Mouse (Mus musculus): ENCODE measurements around the gene Mlec. TPM values are rescaled to one million over a fixed set of nuclear protein-coding genes. Genes with fewer than 3 reads are reported as not detected.

Mlec gene
- polyA plus RNA-seq, 1 experiment from 2014 or later = 56.4 TPM

DNA sequence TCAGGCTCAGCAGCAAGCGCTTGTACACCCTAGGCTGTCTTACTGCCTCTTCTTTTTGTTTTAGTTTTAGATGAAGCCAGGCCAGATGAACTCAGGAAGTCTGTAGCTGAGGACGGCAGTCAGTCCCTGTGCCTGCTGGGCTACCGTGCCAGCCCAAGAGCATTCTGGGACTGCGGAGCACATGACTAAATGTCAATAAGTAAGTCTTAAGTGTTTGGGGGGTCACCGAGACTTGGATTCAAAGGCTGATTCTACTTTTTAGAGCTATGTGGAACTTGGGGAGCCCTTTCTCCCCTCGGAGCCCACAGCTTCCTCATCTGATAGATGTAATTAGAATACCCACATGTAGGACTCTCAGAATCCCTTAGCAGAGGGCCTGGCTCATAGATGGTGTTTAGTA, 2.7 kb upstream of the Mlec start:
- H3K9me3 ChIP-seq (ENCODE audit: control insufficient read depth, low read length) = no peaks in the 10 kb centered on the region
- no peaks in the 10 kb centered on the region for H3K27me3 ChIP-seq (ENCODE audit: control insufficient read depth, insufficient read depth, low read length)
- no peak overlapping the region for H3K4me3 ChIP-seq (ENCODE audit: low read depth, low read length)
- H3K9ac ChIP-seq (ENCODE audit: low read length) = no peak overlapping the region
- H3K4me2 ChIP-seq (ENCODE audit: low read depth, low read length, severe bottlenecking) = no peak overlapping the region
- WGBS = 78% methylated on average over 6 of the region's 6 CpGs
- H3K36me3 ChIP-seq (ENCODE audit: control insufficient read depth, insufficient read depth, low read length) = no peaks in the 10 kb centered on the region
- no peak for DNase-seq (ENCODE audit: low spot score)
- no peak for ATAC-seq (replicated peaks; ENCODE audit: low FRiP score)
- H3K27ac ChIP-seq (ENCODE audit: low read depth, low read length) = no peak overlapping the region
- H3K4me1 ChIP-seq (replicated peaks; ENCODE audit: control insufficient read depth, insufficient read depth, low read length) = peaks cover 19% of the 10 kb centered on the region; the same call in 1 of the 2 replicates

DNA sequence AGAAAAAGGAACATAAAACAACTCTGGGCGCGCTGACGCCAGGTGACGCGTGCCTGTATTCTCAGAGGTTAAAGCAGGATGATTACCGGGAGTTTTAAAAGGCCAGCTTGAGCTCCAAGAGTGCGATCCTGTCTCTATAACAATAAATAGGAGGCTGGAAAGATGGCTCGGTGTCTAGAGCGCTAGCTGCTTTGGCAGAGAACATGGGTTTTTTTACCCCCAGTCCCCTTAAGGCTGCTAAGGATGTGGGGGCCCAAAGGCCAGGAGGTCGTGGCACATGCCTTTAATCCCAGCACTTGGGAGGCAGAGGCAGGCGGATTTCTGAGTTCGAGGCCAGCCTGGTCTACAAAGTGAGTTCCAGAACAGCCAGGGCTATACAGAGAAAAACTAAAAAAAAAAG, 1.2 kb upstream of the Mlec start:
- Histone ChIP-seq H3K9ac (ENCODE audit: low read length) (peak overlapping the region; percentile 95), H3K9me3 (ENCODE audit: control insufficient read depth, low read length) (no peaks in the 10 kb centered on the region), H3K4me3 (ENCODE audit: low read depth, low read length) (peak overlapping the region; percentile 96), H3K4me1 (replicated peaks; ENCODE audit: control insufficient read depth, insufficient read depth, low read length) (peaks cover 23% of the 10 kb centered on the region), H3K4me2 (ENCODE audit: low read depth, low read length, severe bottlenecking) (peak overlapping the region; percentile 87), H3K36me3 (ENCODE audit: control insufficient read depth, insufficient read depth, low read length) (no peaks in the 10 kb centered on the region), H3K27me3 (ENCODE audit: control insufficient read depth, insufficient read depth, low read length) (no peaks in the 10 kb centered on the region), H3K27ac (ENCODE audit: low read depth, low read length) (peak overlapping the region; percentile 96)
- DNase-seq (ENCODE audit: low spot score) (no peak), ATAC-seq (replicated peaks; ENCODE audit: low FRiP score) (no peak)
- WGBS = 36% methylated on average over 12 of the region's 12 CpGs

- peak overlapping the region; percentile 87 for H3K4me2 ChIP-seq (ENCODE audit: low read depth, low read length, severe bottlenecking)
- H3K9me3 ChIP-seq (ENCODE audit: control insufficient read depth, low read length) = no peaks in the 10 kb centered on the region
- no peaks in the 10 kb centered on the region for H3K27me3 ChIP-seq (ENCODE audit: control insufficient read depth, insufficient read depth, low read length)
- H3K4me3 ChIP-seq (ENCODE audit: low read depth, low read length) = peak overlapping the region; percentile 96
- H3K4me1 ChIP-seq (replicated peaks; ENCODE audit: control insufficient read depth, insufficient read depth, low read length) = peaks cover 23% of the 10 kb centered on the region
- 3% methylated on average over 26 of the region's 26 CpGs for WGBS
- ATAC-seq (replicated peaks; ENCODE audit: low FRiP score) (no peak), DNase-seq (ENCODE audit: low spot score) (peak; percentile 65)
- no peaks in the 10 kb centered on the region for H3K36me3 ChIP-seq (ENCODE audit: control insufficient read depth, insufficient read depth, low read length)
- H3K9ac ChIP-seq (ENCODE audit: low read length) = peak overlapping the region; percentile 95
- peak overlapping the region; percentile 76; the same call in 1 of the 2 replicates for H3K27ac ChIP-seq (ENCODE audit: low read depth, low read length)
Observed at GRCm38 (mm10) chr5:115156933-115157589, 918 bp downstream of the Mlec start.

DNA sequence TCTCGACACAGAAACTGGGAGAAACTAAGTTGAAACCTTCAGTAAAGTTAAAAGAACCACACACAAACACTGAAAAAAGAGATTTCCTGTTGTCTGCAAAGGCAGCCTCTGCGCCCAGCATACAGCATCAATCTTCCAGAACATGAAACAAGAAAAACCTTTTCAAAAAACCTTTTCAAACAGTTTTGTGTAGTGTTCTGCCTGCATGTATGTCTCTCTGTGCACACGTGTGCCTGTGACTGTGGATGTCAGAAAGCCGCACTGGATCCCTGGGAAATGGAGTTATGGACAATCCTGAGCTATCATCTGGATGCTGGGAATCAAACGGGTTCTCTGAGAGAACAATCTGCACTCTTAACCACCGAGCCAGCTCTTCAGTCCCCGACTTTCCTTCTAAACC, 1.6 kb downstream of the Mlec start:
- no peak for ATAC-seq (replicated peaks; ENCODE audit: low FRiP score)
- peak overlapping the region; percentile 20 for H3K9ac ChIP-seq (ENCODE audit: low read length)
- DNase-seq (ENCODE audit: low spot score) = no peak
- H3K27me3 ChIP-seq (ENCODE audit: control insufficient read depth, insufficient read depth, low read length) = no peaks in the 10 kb centered on the region
- H3K4me3 ChIP-seq (ENCODE audit: low read depth, low read length) = peak overlapping the region; percentile 96; the same call in 1 of the 2 replicates
- WGBS = 68% methylated on average over 7 of the region's 7 CpGs
- no peak overlapping the region for H3K27ac ChIP-seq (ENCODE audit: low read depth, low read length)
- no peaks in the 10 kb centered on the region for H3K9me3 ChIP-seq (ENCODE audit: control insufficient read depth, low read length)
- peak overlapping the region; percentile 87 for H3K4me2 ChIP-seq (ENCODE audit: low read depth, low read length, severe bottlenecking)
- H3K4me1 ChIP-seq (replicated peaks; ENCODE audit: control insufficient read depth, insufficient read depth, low read length) = peaks cover 23% of the 10 kb centered on the region
- H3K36me3 ChIP-seq (ENCODE audit: control insufficient read depth, insufficient read depth, low read length) = no peaks in the 10 kb centered on the region

DNA sequence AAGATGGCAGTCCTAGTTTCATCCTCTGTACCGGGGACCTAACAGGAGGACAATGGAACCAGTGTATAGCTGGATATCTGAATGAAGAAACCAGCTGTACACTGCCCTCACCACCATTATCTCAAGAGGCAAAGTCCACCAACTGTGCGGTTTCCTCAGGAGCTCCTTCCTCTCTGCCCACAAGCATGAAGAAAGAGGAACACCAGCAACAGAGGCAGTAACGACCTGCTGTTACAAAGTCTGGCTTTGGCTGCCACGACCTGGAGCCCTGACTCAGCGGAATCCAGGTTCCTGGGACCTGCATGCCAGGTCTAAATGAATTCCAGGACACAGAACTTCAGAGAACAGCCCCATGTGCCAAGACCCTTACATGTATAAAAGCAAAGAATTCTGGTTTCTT, 2.1 kb downstream of the Mlec start:
- no peaks in the 10 kb centered on the region for H3K36me3 ChIP-seq (ENCODE audit: control insufficient read depth, insufficient read depth, low read length)
- no peak for ATAC-seq (replicated peaks; ENCODE audit: low FRiP score)
- peak overlapping the region; percentile 20 for H3K9ac ChIP-seq (ENCODE audit: low read length)
- H3K4me2 ChIP-seq (ENCODE audit: low read depth, low read length, severe bottlenecking) = peak overlapping the region; percentile 87; the same call in 1 of the 2 replicates
- WGBS = 46% methylated on average over 5 of the region's 5 CpGs
- no peak overlapping the region for H3K27ac ChIP-seq (ENCODE audit: low read depth, low read length)
- no peaks in the 10 kb centered on the region for H3K27me3 ChIP-seq (ENCODE audit: control insufficient read depth, insufficient read depth, low read length)
- 0 out of 2 replicates have a peak overlapping the region, but pooled peaks have one; percentile 2 for H3K4me3 ChIP-seq (ENCODE audit: low read depth, low read length)
- no peaks in the 10 kb centered on the region for H3K9me3 ChIP-seq (ENCODE audit: control insufficient read depth, low read length)
- DNase-seq (ENCODE audit: low spot score) = no peak
- H3K4me1 ChIP-seq (replicated peaks; ENCODE audit: control insufficient read depth, insufficient read depth, low read length) = peaks cover 18% of the 10 kb centered on the region

- no peak for ATAC-seq (replicated peaks; ENCODE audit: low FRiP score)
- Histone ChIP-seq H3K9ac (ENCODE audit: low read length) (peak overlapping the region; percentile 25; the same call in 1 of the 2 replicates), H3K4me3 (ENCODE audit: low read depth, low read length) (no peak overlapping the region), H3K27ac (ENCODE audit: low read depth, low read length) (no peak overlapping the region), H3K27me3 (ENCODE audit: control insufficient read depth, insufficient read depth, low read length) (no peaks in the 10 kb centered on the region), H3K4me2 (ENCODE audit: low read depth, low read length, severe bottlenecking) (no peak overlapping the region), H3K36me3 (ENCODE audit: control insufficient read depth, insufficient read depth, low read length) (peaks cover 6% of the 10 kb centered on the region), H3K9me3 (ENCODE audit: control insufficient read depth, low read length) (no peaks in the 10 kb centered on the region), H3K4me1 (replicated peaks; ENCODE audit: control insufficient read depth, insufficient read depth, low read length) (peaks cover 18% of the 10 kb centered on the region)
- WGBS = 78% methylated on average over 13 of the region's 13 CpGs
- DNase-seq (ENCODE audit: low spot score) = no peak
Observed at GRCm38 (mm10) chr5:115155156-115155631, 2.8 kb downstream of the Mlec start.

- no peak overlapping the region for H3K9ac ChIP-seq (ENCODE audit: low read length)
- H3K27me3 ChIP-seq (ENCODE audit: control insufficient read depth, insufficient read depth, low read length) = no peaks in the 10 kb centered on the region
- WGBS = 70% methylated on average over 8 of the region's 8 CpGs
- peaks cover 16% of the 10 kb centered on the region for H3K36me3 ChIP-seq (ENCODE audit: control insufficient read depth, insufficient read depth, low read length)
- no peak for DNase-seq (ENCODE audit: low spot score)
- no peak for ATAC-seq (replicated peaks; ENCODE audit: low FRiP score)
- no peak overlapping the region for H3K4me2 ChIP-seq (ENCODE audit: low read depth, low read length, severe bottlenecking)
- no peaks in the 10 kb centered on the region for H3K9me3 ChIP-seq (ENCODE audit: control insufficient read depth, low read length)
- no peak overlapping the region for H3K27ac ChIP-seq (ENCODE audit: low read depth, low read length)
- H3K4me3 ChIP-seq (ENCODE audit: low read depth, low read length) = no peak overlapping the region
- peaks cover 15% of the 10 kb centered on the region for H3K4me1 ChIP-seq (replicated peaks; ENCODE audit: control insufficient read depth, insufficient read depth, low read length)
Observed at GRCm38 (mm10) chr5:115152132-115152956, 5.6 kb downstream of the Mlec start.

GRCm38 (mm10) chr5:115151457-115151856, 6.5 kb downstream of the Mlec start:
- Histone ChIP-seq H3K9ac (ENCODE audit: low read length) (no peak overlapping the region), H3K27me3 (ENCODE audit: control insufficient read depth, insufficient read depth, low read length) (no peaks in the 10 kb centered on the region), H3K9me3 (ENCODE audit: control insufficient read depth, low read length) (no peaks in the 10 kb centered on the region), H3K4me3 (ENCODE audit: low read depth, low read length) (no peak overlapping the region), H3K36me3 (ENCODE audit: control insufficient read depth, insufficient read depth, low read length) (peaks cover 16% of the 10 kb centered on the region), H3K4me2 (ENCODE audit: low read depth, low read length, severe bottlenecking) (no peak overlapping the region), H3K4me1 (replicated peaks; ENCODE audit: control insufficient read depth, insufficient read depth, low read length) (peaks cover 9% of the 10 kb centered on the region), H3K27ac (ENCODE audit: low read depth, low read length) (no peak overlapping the region)
- 90% methylated on average over 13 of the region's 13 CpGs for WGBS
- ATAC-seq (replicated peaks; ENCODE audit: low FRiP score) = no peak
- no peak for DNase-seq (ENCODE audit: low spot score)

Data from forebrain, embryonic 11.5 days (tissue).